Mouse (Mus musculus) common myeloid progenitor, adult 5-6 weeks (primary cell): ENCODE data around the gene Apbb1ip. TPM values are rescaled to one million over a fixed set of nuclear protein-coding genes. Genes with fewer than 3 reads are reported as not detected.

ENCODE experiments used
- ATAC-seq: replicated peaks from 2 replicates; pipeline ENCODE4 v1.8.0; 2016; ENCODE audit warnings: low read depth, mild to moderate bottlenecking, moderate TSS enrichment, inconsistent platforms; ENCODE audit not compliant: poor library complexity, severe bottlenecking
- total RNA-seq: library from RNA; stranded (forward); fragments of 200-1000, 187-1606 nt; gene quantifications from 2 replicates; pipeline ENCODE4 v1.2.3, GENCODE M21; 2017

Apbb1ip gene
- total RNA-seq: 24.3 and 43.8 TPM in 2 replicates

DNA sequence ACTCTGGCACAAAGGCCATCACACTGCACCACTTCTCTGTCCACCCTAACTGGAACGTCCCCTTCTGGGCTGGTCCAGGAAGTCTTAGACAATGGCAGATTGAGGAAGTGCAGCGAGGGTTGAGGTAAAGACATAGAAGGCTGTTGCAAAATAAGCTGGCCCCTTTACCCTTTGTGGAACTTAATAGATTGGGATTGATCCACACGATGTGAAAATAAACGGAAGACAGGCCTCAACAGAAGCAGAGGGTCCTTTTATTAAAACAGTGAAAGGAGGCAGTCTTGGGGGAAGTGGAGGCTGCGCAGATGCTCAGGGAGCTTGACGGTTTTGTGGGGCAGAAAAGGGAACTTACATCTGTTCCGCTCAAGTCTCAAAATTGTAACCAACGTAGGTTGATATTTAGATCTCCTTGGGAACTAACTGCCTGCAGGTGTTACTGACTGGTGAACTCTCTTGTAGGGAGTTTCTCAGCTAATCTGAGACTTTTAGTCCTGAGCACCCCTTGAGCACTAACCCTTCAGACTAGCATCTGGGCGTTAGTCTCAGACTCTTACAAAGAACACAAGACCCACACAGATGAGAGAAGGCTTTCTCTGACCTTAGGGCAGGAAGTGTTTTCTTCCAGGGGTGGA lies at the start of gene Apbb1ip:
Apbb1ip (plus strand) TSS at position 546 of the 632 bp plus-strand sequence.
- peak; percentile 61 for ATAC-seq

DNA sequence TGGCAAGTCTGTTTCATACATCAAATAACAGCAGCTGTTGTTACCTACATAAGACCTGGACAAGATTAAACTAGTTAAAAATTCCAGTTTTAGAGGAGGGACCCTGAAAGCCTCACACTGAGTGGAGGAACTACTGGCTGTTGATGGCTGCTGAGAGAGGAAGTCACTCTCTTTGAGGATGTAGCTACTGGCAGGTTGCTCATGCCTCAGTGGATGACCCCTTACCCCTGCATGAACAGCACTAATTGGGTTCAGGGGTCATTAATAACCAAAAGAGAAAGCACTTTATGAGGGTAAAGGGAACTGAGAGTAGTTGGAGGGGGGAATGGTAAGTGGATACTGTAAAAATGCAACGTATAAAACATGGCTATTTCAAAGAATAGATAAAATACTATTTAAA lies 46.8 kb upstream of the Apbb1ip start:
- peak; percentile 50; the same call in 1 of the 2 replicates for ATAC-seq

GRCm38 (mm10) chr2:22736134-22736533 lies 37.8 kb upstream of the Apbb1ip start:
- no peak for ATAC-seq

DNA sequence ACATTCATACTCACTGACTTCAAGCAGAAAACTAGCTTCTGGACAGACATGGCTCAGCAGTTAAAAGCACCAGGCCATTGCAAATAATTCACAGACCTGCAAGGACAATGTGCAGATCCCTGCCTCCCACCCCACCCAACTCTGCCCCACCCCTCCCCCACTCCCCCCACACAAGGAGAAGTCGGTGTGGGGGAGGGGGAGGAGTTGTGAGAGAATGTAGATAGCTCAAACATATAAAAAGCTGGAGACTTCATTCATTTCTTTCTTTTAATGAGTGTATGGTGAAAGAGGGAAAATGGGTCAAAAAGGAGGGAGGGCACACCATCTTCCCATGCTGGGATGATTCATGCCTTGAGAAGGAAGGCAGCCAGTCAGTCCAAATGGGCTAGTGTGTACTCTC lies 34.5 kb upstream of the Apbb1ip start:
- ATAC-seq: no peak

DNA sequence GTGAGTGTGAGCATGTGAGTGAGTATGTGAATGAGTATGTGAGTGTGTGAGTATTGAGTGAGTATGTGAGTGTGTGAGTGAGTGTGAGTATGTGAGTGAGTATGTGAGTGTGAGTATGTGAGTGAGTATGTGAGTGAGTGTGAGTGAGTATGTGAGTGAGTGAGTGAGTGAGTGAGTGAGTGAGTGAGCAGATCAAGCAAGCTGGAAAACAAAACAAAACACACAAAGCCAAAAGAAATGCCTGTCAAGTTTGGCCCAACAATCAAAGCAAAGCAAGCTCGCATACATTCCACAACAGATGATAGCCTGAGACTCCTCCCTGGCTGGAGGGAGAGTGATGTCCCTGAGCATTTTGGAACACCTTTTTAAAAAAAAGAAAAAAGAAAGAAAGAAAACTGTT lies 33.5 kb upstream of the Apbb1ip start:
- no peak for ATAC-seq

DNA sequence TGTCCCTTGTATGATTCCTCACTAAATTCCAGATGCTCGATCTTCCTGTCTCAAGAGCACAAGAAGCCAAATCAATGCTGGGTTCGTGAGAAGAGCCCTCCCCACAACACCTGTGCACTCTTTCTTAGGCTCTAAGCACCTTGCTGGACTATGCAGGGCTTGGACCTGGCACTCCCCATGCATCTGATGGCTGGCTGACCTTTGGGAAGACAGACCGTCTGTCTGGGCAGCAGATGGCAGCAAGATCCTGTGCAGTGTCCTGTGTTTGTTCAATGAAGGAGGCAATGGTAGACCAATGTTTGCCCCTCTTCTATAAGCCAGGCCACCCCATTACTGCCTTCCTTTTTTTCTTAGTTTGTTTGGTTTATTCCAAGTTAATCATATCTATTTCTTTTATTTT lies 32.7 kb upstream of the Apbb1ip start:
- 0 out of 2 replicates have a peak, but pooled peaks have one; percentile 34 for ATAC-seq

GRCm38 (mm10) chr2:22744121-22744761 lies 29.7 kb upstream of the Apbb1ip start:
- ATAC-seq: peak; percentile 15; the same call in 1 of the 2 replicates

- ATAC-seq: no peak
Measured at GRCm38 (mm10) chr2:22744876-22745275, 29.0 kb upstream of the Apbb1ip start.

- peak; percentile 80 for ATAC-seq
Measured at GRCm38 (mm10) chr2:22746785-22747184, 27.1 kb upstream of the Apbb1ip start.

DNA sequence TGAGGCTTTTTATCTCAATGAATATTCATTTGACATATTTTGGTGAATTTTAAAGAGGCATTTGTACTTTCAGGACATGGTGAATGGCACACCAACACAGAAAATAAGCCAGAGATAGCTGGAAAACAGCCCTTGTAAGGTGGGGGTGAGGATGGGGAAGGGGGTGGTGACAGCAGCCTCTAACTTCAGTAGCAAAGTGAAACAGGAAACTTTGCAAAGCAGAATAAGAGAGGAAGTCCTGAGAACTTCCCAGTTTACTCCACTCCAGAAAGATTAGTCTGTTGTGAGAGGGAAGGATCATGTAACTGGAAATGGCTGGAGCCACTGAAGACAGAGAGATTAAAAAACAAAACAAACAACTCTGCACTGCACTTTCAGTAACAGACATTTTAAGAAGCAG lies 26.0 kb upstream of the Apbb1ip start:
- 0 out of 2 replicates have a peak, but pooled peaks have one; percentile 19 for ATAC-seq

DNA sequence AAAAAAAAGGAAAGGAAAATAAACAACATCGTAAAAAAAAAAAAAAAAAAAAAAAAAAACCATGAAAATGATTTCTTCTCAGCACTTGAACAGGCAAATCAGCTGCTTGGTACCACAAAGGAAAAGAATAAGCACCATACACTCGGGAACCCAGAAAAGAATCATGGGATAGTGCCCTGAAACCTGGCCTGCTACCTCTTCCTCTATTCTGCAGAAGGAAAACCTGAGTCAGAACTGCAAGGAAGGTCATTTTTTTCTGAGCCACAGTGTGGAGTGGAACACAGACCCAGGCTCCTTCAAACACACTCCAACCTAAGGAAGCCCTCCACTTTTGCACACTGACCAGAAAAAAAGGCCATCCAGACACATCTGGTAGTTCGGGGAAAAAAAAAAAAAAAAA lies 24.1 kb upstream of the Apbb1ip start:
- ATAC-seq: 0 out of 2 replicates have a peak, but pooled peaks have one; percentile 9

- peak; percentile 58 for ATAC-seq
Measured at GRCm38 (mm10) chr2:22752492-22752891, 21.4 kb upstream of the Apbb1ip start.

DNA sequence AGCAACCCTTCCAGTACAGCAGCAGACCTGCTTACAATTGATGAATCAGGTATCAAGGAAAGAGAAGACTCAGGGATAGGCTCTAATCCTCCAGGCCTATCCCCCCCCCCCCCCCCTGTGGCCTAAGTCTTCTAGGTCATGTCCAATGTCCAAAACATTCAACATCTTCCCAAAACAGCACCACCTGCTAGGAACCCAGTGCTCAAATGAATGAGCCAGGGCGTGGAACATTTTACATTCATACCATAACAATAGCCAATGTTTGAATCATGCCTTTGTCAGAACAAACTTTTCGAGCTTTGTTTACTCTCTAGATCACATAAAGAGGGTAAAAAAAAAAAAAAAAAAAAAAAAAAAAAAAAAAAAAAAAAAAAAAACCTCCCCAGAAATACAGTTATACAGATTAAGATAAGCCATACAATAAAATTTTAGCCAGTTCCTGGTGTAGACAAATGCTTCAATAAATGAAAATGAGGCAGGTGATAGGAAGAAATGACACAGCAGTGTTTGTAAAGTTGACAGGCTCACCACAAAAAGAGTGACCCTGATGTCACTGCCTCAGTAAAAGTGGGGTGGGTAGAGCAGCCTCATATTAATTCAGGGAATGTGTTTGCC lies 20.3 kb upstream of the Apbb1ip start:
- no peak for ATAC-seq

GRCm38 (mm10) chr2:22754222-22754824 lies 19.6 kb upstream of the Apbb1ip start:
- no peak for ATAC-seq

GRCm38 (mm10) chr2:22755561-22755960 lies 18.3 kb upstream of the Apbb1ip start:
- peak; percentile 45 for ATAC-seq

- ATAC-seq: peak; percentile 86
Measured at GRCm38 (mm10) chr2:22758310-22758972, 15.5 kb upstream of the Apbb1ip start.

- no peak for ATAC-seq
Measured at GRCm38 (mm10) chr2:22760452-22760851, 13.4 kb upstream of the Apbb1ip start.

GRCm38 (mm10) chr2:22761103-22761521 lies 12.8 kb upstream of the Apbb1ip start:
- peak; percentile 46; the same call in 1 of the 2 replicates for ATAC-seq

GRCm38 (mm10) chr2:22764774-22765387 lies 9.0 kb upstream of the Apbb1ip start:
- no peak for ATAC-seq

GRCm38 (mm10) chr2:22771311-22771710 lies 2.6 kb upstream of the Apbb1ip start:
- no peak for ATAC-seq
